8 mouse cellular contexts compared by ENCODE assay signal in genomic region chr2:31106621-31107320, GRCm38 (mm10). TPM values are rescaled to one million over a fixed set of nuclear protein-coding genes. Genes with fewer than 3 reads are reported as not detected.
DNase-seq lines count a peak whose midpoint lies in the region; ATAC-seq lines count a peak whose summit lies in the region.

No protein-coding gene starts in this region.

- H3K27ac ChIP-seq in forebrain, embryonic 16.5 days (ENCODE audit: low read length) = peak overlapping the region; percentile 3
- H3K27ac ChIP-seq in hindbrain, embryonic 16.5 days (ENCODE audit: low read depth, low read length) = peak overlapping the region; percentile 68
- H3K27ac ChIP-seq in liver, embryonic 16.5 days (ENCODE audit: low read length) = 0 out of 2 replicates have a peak overlapping the region, but pooled peaks have one; percentile 19

- peak overlapping the region; percentile 0; the same call in 1 of the 2 replicates for H3K9ac ChIP-seq in forebrain, embryonic 16.5 days (replicated peaks; ENCODE audit: low read depth, low read length)
- peak overlapping the region; percentile 33 for H3K9ac ChIP-seq in hindbrain, embryonic 16.5 days (ENCODE audit: low read depth, low read length)
- no peak overlapping the region for H3K9ac ChIP-seq in liver, embryonic 16.5 days (ENCODE audit: low read depth, low read length)

- peaks cover 16% of the 10 kb centered on the region for H3K4me1 ChIP-seq in forebrain, embryonic 16.5 days (replicated peaks; ENCODE audit: control insufficient read depth, insufficient read depth, low read length)
- H3K4me1 ChIP-seq in hindbrain, embryonic 16.5 days (ENCODE audit: control insufficient read depth, insufficient read depth, low read depth, low read length) = peaks cover 19% of the 10 kb centered on the region
- H3K4me1 ChIP-seq in liver, embryonic 16.5 days (ENCODE audit: control insufficient read depth, low read depth, low read length) = peaks cover 12% of the 10 kb centered on the region

- peak; percentile 75 for ATAC-seq in forebrain, embryonic 16.5 days
- ATAC-seq in hindbrain, embryonic 16.5 days = peak; percentile 89
- ATAC-seq in liver, embryonic 16.5 days (ENCODE audit: low read depth) = peak; percentile 13; the same call in 1 of the 2 replicates
- ATAC-seq in activated CD4-positive, CD25-positive, alpha-beta regulatory T cell, adult 4 months = no peak

- no peaks in the 10 kb centered on the region for H3K36me3 ChIP-seq in forebrain, embryonic 16.5 days (ENCODE audit: control insufficient read depth, insufficient read depth)
- H3K36me3 ChIP-seq in hindbrain, embryonic 16.5 days (ENCODE audit: control insufficient read depth, insufficient read depth, low read length) = no peaks in the 10 kb centered on the region
- no peaks in the 10 kb centered on the region for H3K36me3 ChIP-seq in liver, embryonic 16.5 days (ENCODE audit: control insufficient read depth, insufficient read depth)

- no peaks in the 10 kb centered on the region for H3K9me3 ChIP-seq in forebrain, embryonic 16.5 days (ENCODE audit: control insufficient read depth, low read length)
- H3K9me3 ChIP-seq in hindbrain, embryonic 16.5 days (ENCODE audit: control insufficient read depth, low read length) = no peaks in the 10 kb centered on the region
- H3K9me3 ChIP-seq in liver, embryonic 16.5 days (replicated peaks; ENCODE audit: control insufficient read depth, low read length) = no peaks in the 10 kb centered on the region

- no peaks in the 10 kb centered on the region for H3K27me3 ChIP-seq in forebrain, embryonic 16.5 days (replicated peaks; ENCODE audit: control insufficient read depth, insufficient read depth, low read length)
- no peaks in the 10 kb centered on the region for H3K27me3 ChIP-seq in hindbrain, embryonic 16.5 days (replicated peaks; ENCODE audit: control insufficient read depth, insufficient read depth, low read length)
- no peaks in the 10 kb centered on the region for H3K27me3 ChIP-seq in liver, embryonic 16.5 days (ENCODE audit: control insufficient read depth, insufficient read depth, low read depth, low read length)

- DNase-seq in adrenal gland, postnatal 25 days = peak; percentile 36
- no peak for DNase-seq in adrenal gland, postnatal 4 days (ENCODE audit: low spot score in 2 of 2)
- peak; percentile 74 for DNase-seq in MN1 (ENCODE audit: low spot score)
- no peak for DNase-seq in thymus, postnatal 0 days (ENCODE audit: low spot score)

- WGBS in forebrain, embryonic 16.5 days = 30% methylated on average over 11 of the region's 11 CpGs
- WGBS in hindbrain, embryonic 16.5 days = 42% methylated on average over 11 of the region's 11 CpGs
- WGBS in liver, embryonic 16.5 days (ENCODE audit: insufficient replicate concordance) = 45% methylated on average over 11 of the region's 11 CpGs

- peak overlapping the region; percentile 3 for H3K4me2 ChIP-seq in forebrain, embryonic 16.5 days (ENCODE audit: low read length)
- peak overlapping the region; percentile 10 for H3K4me2 ChIP-seq in hindbrain, embryonic 16.5 days (ENCODE audit: low read length)
- H3K4me2 ChIP-seq in liver, embryonic 16.5 days (ENCODE audit: low read depth, low read length) = no peak overlapping the region

- no peak overlapping the region for H3K4me3 ChIP-seq in forebrain, embryonic 16.5 days (replicated peaks; ENCODE audit: low read length)
- H3K4me3 ChIP-seq in hindbrain, embryonic 16.5 days (ENCODE audit: low read length) = no peak overlapping the region
- no peak overlapping the region for H3K4me3 ChIP-seq in liver, embryonic 16.5 days (ENCODE audit: low read depth, low read length)

RNA-seq across cellular contexts. Expression of gene Fnbp1, which starts 35.0 kb away (rescaled TPM):
- 50.9 and 66.0 TPM in 2 replicates for total RNA-seq in adrenal gland, postnatal 25 days (2021)
- 10 to 100 TPM; 69.0 to 82.4 TPM for total RNA-seq in adrenal gland, postnatal 4 days (2021)
- 19.7 and 23.2 TPM in 2 replicates for polyA plus RNA-seq in forebrain, embryonic 16.5 days (2015; fragmentation: Nextera tagmentation; extraction: Ambion mirVana)
- 35.8 and 36.7 TPM in 2 replicates for polyA plus RNA-seq in hindbrain, embryonic 16.5 days (2015; fragmentation: Nextera tagmentation; extraction: Ambion mirVana)
- 5.2 and 5.9 TPM in 2 replicates for polyA plus RNA-seq in liver, embryonic 16.5 days (2015; fragmentation: Nextera tagmentation; extraction: Ambion mirVana)
- polyA plus RNA-seq in thymus, postnatal 0 days (2015; fragmentation: Nextera tagmentation; extraction: Ambion mirVana) = 45.6 and 59.9 TPM in 2 replicates
- 100 to 1,000 TPM in 1 of 2 experiments, 10 to 100 TPM in 1; 99.6 to 101 TPM for polyA plus RNA-seq in activated CD4-positive, CD25-positive, alpha-beta regulatory T cell, adult 4 months (2017; shearing (Covaris generic))

RNA-seq across cellular contexts. Expression of gene Gpr107, which starts 45.3 kb away (rescaled TPM):
- total RNA-seq in adrenal gland, postnatal 25 days (2021) = 54.1 and 63.6 TPM in 2 replicates
- 10 to 100 TPM; 62.8 to 68.3 TPM for total RNA-seq in adrenal gland, postnatal 4 days (2021)
- polyA plus RNA-seq in forebrain, embryonic 16.5 days (2015; fragmentation: Nextera tagmentation; extraction: Ambion mirVana) = 39.5 and 42.2 TPM in 2 replicates
- 34.4 and 37.3 TPM in 2 replicates for polyA plus RNA-seq in hindbrain, embryonic 16.5 days (2015; fragmentation: Nextera tagmentation; extraction: Ambion mirVana)
- polyA plus RNA-seq in liver, embryonic 16.5 days (2015; fragmentation: Nextera tagmentation; extraction: Ambion mirVana) = 11.5 and 11.9 TPM in 2 replicates
- polyA plus RNA-seq in thymus, postnatal 0 days (2015; fragmentation: Nextera tagmentation; extraction: Ambion mirVana) = 21.7 and 24.1 TPM in 2 replicates
- polyA plus RNA-seq in activated CD4-positive, CD25-positive, alpha-beta regulatory T cell, adult 4 months (2017; shearing (Covaris generic)) = 10 to 100 TPM; 44.8 to 45.0 TPM

Comparison
In these comparisons a context has a peak if more than half of its experiments do, and no peak if none do; other contexts are left out.
1. DNase-seq: peak in adrenal gland, postnatal 25 days (single experiment) and MN1 (single experiment); none in adrenal gland, postnatal 4 days (0 of 2) and thymus, postnatal 0 days (single experiment).
2. H3K27ac ChIP-seq: peak in every context shown above with its lines; median percentile 68 in hindbrain, embryonic 16.5 days; 19 in liver, embryonic 16.5 days; 3 in forebrain, embryonic 16.5 days.